Mouse (Mus musculus): ENCODE measurements at regions not wholly inside any gene's neighbourhood (a gene's known extent, or its start where the extent isn't known, plus 50 kb on each side); places are given as distances from the start of the nearest gene placed in this dataset.

- no peak for DNase-seq (ENCODE audit: low spot score)
- Histone ChIP-seq H3K9me3 (replicated peaks) (no peaks in the 10 kb centered on the region), H3K36me3 (no peaks in the 10 kb centered on the region), H3K4me1 (peaks cover 7% of the 10 kb centered on the region; the same call in 1 of the 2 replicates), H3K4me3 (no peak overlapping the region), H3K27me3 (ENCODE audit: low read depth, poor library complexity, severe bottlenecking) (no peaks in the 10 kb centered on the region), H3K27ac (no peak overlapping the region)
- 70% methylated on average over 5 of the region's 5 CpGs for WGBS
Measured at GRCm38 (mm10) chr17:16157135-16157534, 326.3 kb upstream of the Rgmb start.

- Histone ChIP-seq H3K27me3 (ENCODE audit: low read depth, poor library complexity, severe bottlenecking) (no peaks in the 10 kb centered on the region), H3K36me3 (no peaks in the 10 kb centered on the region), H3K4me3 (no peak overlapping the region), H3K9me3 (replicated peaks) (no peaks in the 10 kb centered on the region), H3K27ac (no peak overlapping the region), H3K4me1 (peaks cover 7% of the 10 kb centered on the region; the same call in 1 of the 2 replicates)
- DNase-seq (ENCODE audit: low spot score), result no peak
- 89% methylated on average over 3 of the region's 3 CpGs for WGBS
Measured at GRCm38 (mm10) chr17:16156596-16156995, 325.8 kb upstream of the Rgmb start.

- no peaks in the 10 kb centered on the region for H3K27me3 ChIP-seq (ENCODE audit: low read depth, poor library complexity, severe bottlenecking)
- WGBS, result 85% methylated on average over 3 of the region's 3 CpGs
- no peak overlapping the region for H3K27ac ChIP-seq
- no peak overlapping the region for H3K4me3 ChIP-seq
- H3K4me1 ChIP-seq, result peaks cover 7% of the 10 kb centered on the region; the same call in 1 of the 2 replicates
- no peaks in the 10 kb centered on the region for H3K36me3 ChIP-seq
- no peak for DNase-seq (ENCODE audit: low spot score)
- H3K9me3 ChIP-seq (replicated peaks), result no peaks in the 10 kb centered on the region
Measured at GRCm38 (mm10) chr17:16155587-16155986, 324.7 kb upstream of the Rgmb start.

Measured in limb, embryonic 10.5 days (tissue).